Mouse (Mus musculus): ENCODE measurements around the gene Aqp9. TPM values are rescaled to one million over a fixed set of nuclear protein-coding genes. Genes with fewer than 3 reads are reported as not detected.

Aqp9 gene
- polyA plus RNA-seq, 1 experiment, result 1.5 TPM

DNA sequence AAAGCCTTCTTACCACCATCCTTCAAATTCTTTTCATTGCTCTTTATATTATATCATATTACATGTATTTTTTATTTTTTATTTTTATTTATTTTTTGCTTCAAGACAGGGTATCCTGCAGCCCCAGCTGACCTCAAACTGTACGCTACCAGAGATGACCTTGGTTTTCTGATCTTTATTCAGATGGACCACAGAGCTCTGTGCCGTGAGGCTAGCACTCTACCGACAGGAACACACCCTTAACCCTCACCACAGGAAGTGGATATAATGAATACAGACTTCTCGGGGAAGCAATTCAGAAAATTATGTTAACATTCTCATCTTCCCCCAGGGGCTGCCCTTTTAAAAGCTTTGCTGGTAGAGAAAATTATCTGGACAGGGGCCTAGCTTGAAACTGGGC lies 95.4 kb downstream of the Aqp9 start:
- 10% methylated on average over 4 of the region's 4 CpGs for WGBS
- no peaks in the 10 kb centered on the region for H3K36me3 ChIP-seq (ENCODE audit: control insufficient read depth, insufficient read depth, low read length)
- no peaks in the 10 kb centered on the region for H3K27me3 ChIP-seq (ENCODE audit: control insufficient read depth, insufficient read depth, low read length)
- no peak for DNase-seq
- H3K27ac ChIP-seq (ENCODE audit: control insufficient read depth, insufficient read depth, low read length), result no peak overlapping the region
- no peaks in the 10 kb centered on the region for H3K4me1 ChIP-seq (replicated peaks; ENCODE audit: control insufficient read depth, insufficient read depth, low read length)
- H3K4me3 ChIP-seq (ENCODE audit: control insufficient read depth, insufficient read depth, low read length), result no peak overlapping the region
- TF ChIP-seq POLR2A (IDR thresholded peaks at IDR 0.05; ENCODE audit: control insufficient read depth, extremely low read depth, insufficient read depth, low read length, poor library complexity), result no peak
- no peak for TF ChIP-seq CTCF (IDR thresholded peaks at IDR 0.05; ENCODE audit: borderline replicate concordance, control insufficient read depth, extremely low read depth, insufficient read depth, low read length, poor library complexity)

DNA sequence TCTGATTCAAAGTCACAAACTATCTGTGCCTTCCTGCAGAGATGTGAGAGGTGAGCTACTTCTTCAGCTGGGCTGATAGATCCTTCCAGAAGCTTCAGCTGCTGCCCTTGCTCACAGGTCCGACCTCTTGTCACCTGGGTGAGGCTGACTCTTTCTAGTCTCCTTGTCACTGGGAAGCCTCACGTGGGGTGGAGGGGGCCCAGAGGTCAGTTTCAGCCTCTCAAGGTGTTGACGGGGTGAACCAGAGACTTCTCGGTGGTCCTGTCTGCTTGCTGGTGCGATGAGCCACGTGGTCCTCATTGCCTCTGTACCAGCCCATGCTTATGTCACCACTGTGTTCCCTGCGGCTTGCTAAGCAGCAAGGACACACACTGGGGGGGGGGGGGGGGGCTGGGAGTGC lies 96.0 kb downstream of the Aqp9 start:
- DNase-seq, result no peak

DNA sequence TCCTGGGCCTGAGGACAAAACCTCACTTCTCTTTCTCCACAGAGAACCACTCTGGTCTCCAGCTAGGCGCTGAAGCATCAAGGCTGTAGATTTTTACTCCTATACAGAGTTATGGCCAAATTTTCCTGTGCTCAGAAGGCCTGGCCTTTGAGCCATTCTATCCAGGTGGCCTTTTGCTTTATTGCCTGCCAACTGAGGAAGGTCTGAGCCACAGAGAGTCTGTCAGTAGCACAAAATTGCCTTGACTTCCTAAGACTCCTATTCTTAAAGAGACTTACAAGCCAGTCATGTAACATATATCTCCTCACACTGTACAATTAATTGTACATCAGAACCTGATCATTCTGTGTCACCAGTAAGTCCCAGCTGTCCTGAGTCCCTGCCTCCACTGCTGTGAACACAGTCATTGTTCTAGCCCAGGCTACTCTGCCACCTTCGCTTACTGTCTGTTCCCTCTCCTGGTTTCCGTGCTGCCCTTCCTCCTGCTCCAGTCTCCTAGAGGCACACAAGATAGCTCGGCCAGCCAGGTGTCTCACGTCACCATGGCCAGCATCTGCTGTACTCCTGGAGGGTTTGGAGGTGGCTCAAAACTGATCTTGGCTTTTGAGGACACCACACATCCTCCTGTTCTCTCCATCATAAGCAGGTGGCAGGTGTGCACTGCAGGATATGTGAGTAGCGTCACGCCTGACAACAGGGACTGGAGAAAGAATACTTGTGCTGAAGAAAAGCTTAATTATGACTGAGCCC lies 96.7 kb downstream of the Aqp9 start:
- no peaks in the 10 kb centered on the region for H3K36me3 ChIP-seq (ENCODE audit: control insufficient read depth, insufficient read depth, low read length)
- no peak overlapping the region for H3K27ac ChIP-seq (ENCODE audit: control insufficient read depth, insufficient read depth, low read length)
- DNase-seq, result no peak
- 77% methylated on average over 7 of the region's 7 CpGs for WGBS
- no peak for TF ChIP-seq CTCF (IDR thresholded peaks at IDR 0.05; ENCODE audit: borderline replicate concordance, control insufficient read depth, extremely low read depth, insufficient read depth, low read length, poor library complexity)
- TF ChIP-seq POLR2A (IDR thresholded peaks at IDR 0.05; ENCODE audit: control insufficient read depth, extremely low read depth, insufficient read depth, low read length, poor library complexity), result no peak
- no peaks in the 10 kb centered on the region for H3K27me3 ChIP-seq (ENCODE audit: control insufficient read depth, insufficient read depth, low read length)
- H3K4me3 ChIP-seq (ENCODE audit: control insufficient read depth, insufficient read depth, low read length), result no peak overlapping the region
- H3K4me1 ChIP-seq (replicated peaks; ENCODE audit: control insufficient read depth, insufficient read depth, low read length), result no peaks in the 10 kb centered on the region

More for the DNA sequence above, 96.0 kb downstream of the Aqp9 start:
- H3K27ac ChIP-seq (ENCODE audit: control insufficient read depth, insufficient read depth, low read length), result no peak overlapping the region
- no peaks in the 10 kb centered on the region for H3K27me3 ChIP-seq (ENCODE audit: control insufficient read depth, insufficient read depth, low read length)
- WGBS, result 78% methylated on average over 7 of the region's 7 CpGs
- TF ChIP-seq POLR2A (IDR thresholded peaks at IDR 0.05; ENCODE audit: control insufficient read depth, extremely low read depth, insufficient read depth, low read length, poor library complexity) (no peak), CTCF (IDR thresholded peaks at IDR 0.05; ENCODE audit: borderline replicate concordance, control insufficient read depth, extremely low read depth, insufficient read depth, low read length, poor library complexity) (no peak)
- no peaks in the 10 kb centered on the region for H3K36me3 ChIP-seq (ENCODE audit: control insufficient read depth, insufficient read depth, low read length)
- H3K4me1 ChIP-seq (replicated peaks; ENCODE audit: control insufficient read depth, insufficient read depth, low read length), result no peaks in the 10 kb centered on the region
- H3K4me3 ChIP-seq (ENCODE audit: control insufficient read depth, insufficient read depth, low read length), result no peak overlapping the region

DNA sequence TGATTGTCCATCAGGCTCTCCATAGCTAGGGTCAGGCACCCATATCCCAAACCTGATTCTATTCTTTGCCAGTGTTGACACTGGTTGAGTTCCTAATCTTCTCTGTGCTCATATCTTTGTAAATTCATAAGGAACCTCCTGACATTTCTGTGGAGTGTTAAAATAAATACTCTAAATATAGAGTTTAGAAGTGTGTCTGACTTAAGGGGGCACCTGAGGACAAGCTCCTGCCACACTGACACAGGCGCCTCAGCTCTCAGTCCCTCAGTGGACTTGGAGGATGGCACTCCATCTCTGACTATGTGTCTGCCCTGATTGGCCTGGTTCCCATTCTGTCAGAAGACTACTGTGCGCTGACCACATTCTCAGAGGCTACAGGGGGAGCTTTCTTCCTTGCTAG lies 97.9 kb downstream of the Aqp9 start:
- no peak for DNase-seq
- no peaks in the 10 kb centered on the region for H3K27me3 ChIP-seq (ENCODE audit: control insufficient read depth, insufficient read depth, low read length)
- no peak overlapping the region for H3K27ac ChIP-seq (ENCODE audit: control insufficient read depth, insufficient read depth, low read length)
- peaks cover 2% of the 10 kb centered on the region for H3K4me1 ChIP-seq (replicated peaks; ENCODE audit: control insufficient read depth, insufficient read depth, low read length)
- H3K36me3 ChIP-seq (ENCODE audit: control insufficient read depth, insufficient read depth, low read length), result no peaks in the 10 kb centered on the region
- no peak for TF ChIP-seq CTCF (IDR thresholded peaks at IDR 0.05; ENCODE audit: borderline replicate concordance, control insufficient read depth, extremely low read depth, insufficient read depth, low read length, poor library complexity)
- TF ChIP-seq POLR2A (IDR thresholded peaks at IDR 0.05; ENCODE audit: control insufficient read depth, extremely low read depth, insufficient read depth, low read length, poor library complexity), result no peak
- 93% methylated on average over 2 of the region's 2 CpGs for WGBS
- H3K4me3 ChIP-seq (ENCODE audit: control insufficient read depth, insufficient read depth, low read length), result no peak overlapping the region

DNA sequence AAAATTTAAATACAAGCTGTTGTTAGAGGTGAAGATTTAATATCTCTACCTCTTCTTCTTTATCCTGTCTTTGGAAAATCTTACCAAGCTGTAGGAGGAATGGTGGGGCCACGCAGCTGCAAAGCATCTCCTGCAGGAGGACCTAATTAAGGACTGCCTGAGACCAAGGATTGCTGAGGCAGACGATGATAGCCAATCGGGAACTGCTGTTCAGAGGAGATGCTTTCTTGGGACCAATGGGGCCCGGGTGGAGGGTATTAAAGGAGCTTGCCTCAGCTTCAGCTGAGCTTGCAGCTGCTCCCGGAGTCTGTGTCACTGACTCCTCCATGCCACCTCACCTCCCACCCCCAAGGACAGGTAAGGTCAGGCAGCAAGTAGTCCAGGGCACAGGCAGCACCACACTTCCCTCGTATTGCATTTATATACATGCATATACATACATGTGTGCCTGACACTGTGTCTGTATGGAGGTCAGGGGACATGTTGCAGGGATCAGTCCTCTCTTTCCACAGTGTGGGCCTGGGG lies 99.6 kb downstream of the Aqp9 start:
- H3K27ac ChIP-seq (ENCODE audit: control insufficient read depth, insufficient read depth, low read length), result no peak overlapping the region
- H3K4me3 ChIP-seq (ENCODE audit: control insufficient read depth, insufficient read depth, low read length), result no peak overlapping the region
- peaks cover 15% of the 10 kb centered on the region for H3K4me1 ChIP-seq (replicated peaks; ENCODE audit: control insufficient read depth, insufficient read depth, low read length)
- WGBS, result 87% methylated on average over 6 of the region's 6 CpGs
- no peak for TF ChIP-seq POLR2A (IDR thresholded peaks at IDR 0.05; ENCODE audit: control insufficient read depth, extremely low read depth, insufficient read depth, low read length, poor library complexity)
- TF ChIP-seq CTCF (IDR thresholded peaks at IDR 0.05; ENCODE audit: borderline replicate concordance, control insufficient read depth, extremely low read depth, insufficient read depth, low read length, poor library complexity), result no peak
- H3K36me3 ChIP-seq (ENCODE audit: control insufficient read depth, insufficient read depth, low read length), result no peaks in the 10 kb centered on the region
- DNase-seq, result no peak
- no peaks in the 10 kb centered on the region for H3K27me3 ChIP-seq (ENCODE audit: control insufficient read depth, insufficient read depth, low read length)

DNA sequence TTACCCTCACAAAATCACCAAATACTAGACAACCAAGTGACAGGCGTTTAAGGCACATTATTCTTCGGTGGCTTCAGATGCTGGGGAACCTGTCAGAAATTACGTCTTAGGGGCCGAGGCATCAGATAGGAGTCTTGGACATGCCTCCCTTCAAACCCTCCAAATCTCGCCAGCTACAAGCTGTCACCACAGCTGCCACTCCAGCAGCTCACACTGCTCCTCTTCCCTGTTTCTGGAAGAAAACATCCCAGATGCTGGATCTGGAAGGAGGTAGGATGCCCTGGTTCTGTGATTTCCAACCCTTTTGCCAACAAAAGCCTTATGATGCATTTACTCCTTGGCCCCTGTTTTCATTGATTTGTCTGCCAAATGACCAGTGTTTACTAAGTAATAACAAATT lies 101.3 kb downstream of the Aqp9 start:
- no peak overlapping the region for H3K27ac ChIP-seq (ENCODE audit: control insufficient read depth, insufficient read depth, low read length)
- no peak overlapping the region for H3K4me3 ChIP-seq (ENCODE audit: control insufficient read depth, insufficient read depth, low read length)
- no peak for DNase-seq
- WGBS, result 97% methylated on average over 5 of the region's 5 CpGs
- no peaks in the 10 kb centered on the region for H3K36me3 ChIP-seq (ENCODE audit: control insufficient read depth, insufficient read depth, low read length)
- peaks cover 19% of the 10 kb centered on the region for H3K4me1 ChIP-seq (replicated peaks; ENCODE audit: control insufficient read depth, insufficient read depth, low read length)
- TF ChIP-seq CTCF (IDR thresholded peaks at IDR 0.05; ENCODE audit: borderline replicate concordance, control insufficient read depth, extremely low read depth, insufficient read depth, low read length, poor library complexity) (no peak), POLR2A (IDR thresholded peaks at IDR 0.05; ENCODE audit: control insufficient read depth, extremely low read depth, insufficient read depth, low read length, poor library complexity) (no peak)
- H3K27me3 ChIP-seq (ENCODE audit: control insufficient read depth, insufficient read depth, low read length), result no peaks in the 10 kb centered on the region

All from thymus, adult 2 months (tissue).